Mouse (Mus musculus): ENCODE measurements at regions not wholly inside any gene's neighbourhood (a gene's known extent, or its start where the extent isn't known, plus 50 kb on each side); places are given as distances from the start of the nearest gene placed in this dataset.

- H3K9me3 ChIP-seq (replicated peaks): no peaks in the 10 kb centered on the region
- no peak overlapping the region for H3K27ac ChIP-seq (replicated peaks)
- no peaks in the 10 kb centered on the region for H3K27me3 ChIP-seq
- WGBS: 60% methylated on average over 11 of the region's 11 CpGs
- no peak overlapping the region for H3K9ac ChIP-seq
- ATAC-seq (ENCODE audit: insufficient number of reproducible peaks, low FRiP score, low TSS enrichment, low read depth): no peak
- no peak overlapping the region for H3K4me2 ChIP-seq (replicated peaks)
- H3K36me3 ChIP-seq: no peaks in the 10 kb centered on the region
- no peak overlapping the region for H3K4me3 ChIP-seq (replicated peaks)
- no peaks in the 10 kb centered on the region for H3K4me1 ChIP-seq
These were observed 53.0 kb upstream of the Car8 start for GRCm38 (mm10) chr4:8291528-8292492.

DNA sequence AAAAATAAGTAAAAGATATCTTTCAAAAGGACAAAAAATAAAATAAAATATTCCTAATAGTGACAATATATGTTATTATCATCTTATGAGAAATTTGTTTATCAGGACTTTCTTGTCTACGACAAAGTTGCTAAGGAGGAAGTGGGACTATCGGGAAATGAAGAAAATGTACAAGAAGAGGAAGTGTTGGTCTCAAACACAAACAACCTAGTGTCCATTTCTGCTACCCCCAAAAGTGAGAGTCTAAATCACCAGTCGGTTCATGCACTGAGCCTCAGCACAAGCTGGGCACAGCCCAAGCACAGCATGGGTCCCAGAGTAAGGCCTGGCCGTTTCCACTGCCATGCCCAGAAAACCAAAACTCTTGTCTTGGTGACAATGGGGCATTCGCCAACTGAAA is 51.1 kb upstream of the Car8 start:
- no peaks in the 10 kb centered on the region for H3K27me3 ChIP-seq
- no peak for ATAC-seq (ENCODE audit: insufficient number of reproducible peaks, low FRiP score, low TSS enrichment, low read depth)
- H3K4me1 ChIP-seq: no peaks in the 10 kb centered on the region
- no peaks in the 10 kb centered on the region for H3K36me3 ChIP-seq
- H3K4me2 ChIP-seq (replicated peaks): no peak overlapping the region
- no peak overlapping the region for H3K4me3 ChIP-seq (replicated peaks)
- WGBS: 79% methylated on average over 5 of the region's 5 CpGs
- H3K9me3 ChIP-seq (replicated peaks): no peaks in the 10 kb centered on the region
- H3K9ac ChIP-seq: no peak overlapping the region
- H3K27ac ChIP-seq (replicated peaks): no peak overlapping the region

Data from embryonic facial prominence, embryonic 15.5 days (tissue).